Mouse (Mus musculus): ENCODE data around the gene Galnt17. TPM values are rescaled to one million over a fixed set of nuclear protein-coding genes. Genes with fewer than 3 reads are reported as not detected.

Gene Galnt17
- polyA plus RNA-seq, 1 experiment from 2014 or later = 1.1 TPM

DNA sequence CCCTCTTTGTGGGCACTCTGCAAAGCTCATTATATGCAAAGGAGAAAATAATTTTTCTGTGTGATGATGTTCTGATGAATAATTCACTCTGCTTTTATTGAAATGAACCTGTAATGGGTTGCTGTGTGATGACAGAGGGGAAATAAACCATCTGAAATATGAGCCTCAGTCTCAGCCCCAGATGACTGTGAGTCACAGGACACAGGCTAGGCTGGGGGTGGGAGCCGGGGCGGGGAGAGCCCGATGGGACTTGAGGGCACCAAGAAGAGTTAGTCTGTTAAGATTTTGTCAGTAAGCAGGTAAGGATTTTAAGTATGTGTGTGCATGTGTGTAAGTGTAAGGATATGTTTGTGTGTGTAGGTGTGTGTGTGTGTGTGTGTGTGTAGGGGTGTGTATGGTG lies 406.6 kb downstream of the Galnt17 start:
- Histone ChIP-seq H3K27me3 (no peaks in the 10 kb centered on the region), H3K4me2 (no peak overlapping the region), H3K4me1 (no peaks in the 10 kb centered on the region), H3K4me3 (no peak overlapping the region), H3K9me3 (no peaks in the 10 kb centered on the region), H3K27ac (no peak overlapping the region), H3K9ac (no peak overlapping the region), H3K36me3 (no peaks in the 10 kb centered on the region)
- 73% methylated on average over 3 of the region's 3 CpGs for WGBS
- ATAC-seq (ENCODE audit: borderline replicate concordance, extremely low read depth, low FRiP score, low TSS enrichment) = no peak

DNA sequence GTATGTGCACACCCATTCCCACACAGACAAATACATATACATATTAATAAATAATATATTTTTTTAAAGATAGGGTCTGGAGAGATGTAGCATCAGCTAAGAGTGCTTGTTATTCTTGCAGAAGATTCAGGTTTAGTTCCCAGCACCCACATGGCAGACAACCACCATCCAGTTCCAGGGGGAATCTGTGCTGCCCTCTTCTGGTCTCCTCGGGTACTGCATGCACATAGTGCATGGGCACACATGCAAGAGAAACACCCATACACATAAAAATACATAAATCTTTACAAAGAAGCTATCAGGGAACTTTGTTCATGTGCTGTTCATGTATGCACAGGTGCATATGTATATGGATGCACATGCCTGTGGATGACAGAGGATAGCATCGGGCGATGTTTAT lies 412.3 kb downstream of the Galnt17 start:
- Histone ChIP-seq H3K27me3 (no peaks in the 10 kb centered on the region), H3K4me1 (no peaks in the 10 kb centered on the region), H3K36me3 (no peaks in the 10 kb centered on the region), H3K4me3 (no peak overlapping the region), H3K9me3 (no peaks in the 10 kb centered on the region), H3K27ac (no peak overlapping the region), H3K9ac (no peak overlapping the region), H3K4me2 (no peak overlapping the region)
- 96% methylated on average over 3 of the region's 3 CpGs for WGBS
- ATAC-seq (ENCODE audit: borderline replicate concordance, extremely low read depth, low FRiP score, low TSS enrichment) = no peak

DNA sequence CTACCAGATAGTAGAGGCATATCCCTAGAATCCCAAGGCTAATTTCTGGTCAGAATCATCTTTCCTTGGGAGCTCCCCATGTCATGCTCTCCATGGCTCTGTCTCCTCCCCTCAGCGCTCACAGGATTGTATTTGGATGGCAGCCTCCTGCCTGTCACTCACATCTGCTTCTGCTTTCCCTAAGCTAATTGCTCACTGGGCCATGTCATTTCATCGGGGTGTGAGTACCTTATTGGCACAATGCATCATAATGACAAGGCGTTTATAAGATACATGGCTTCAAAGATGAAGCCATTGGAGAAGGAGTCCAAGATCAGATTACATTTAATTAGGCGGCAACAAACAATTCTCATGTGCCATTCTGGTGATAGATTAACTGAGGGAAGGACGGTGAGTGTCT lies 416.6 kb downstream of the Galnt17 start:
- Histone ChIP-seq H3K9ac (no peak overlapping the region), H3K4me2 (no peak overlapping the region), H3K36me3 (no peaks in the 10 kb centered on the region), H3K27me3 (no peaks in the 10 kb centered on the region), H3K4me3 (no peak overlapping the region), H3K27ac (no peak overlapping the region), H3K9me3 (no peaks in the 10 kb centered on the region), H3K4me1 (no peaks in the 10 kb centered on the region)
- ATAC-seq (ENCODE audit: borderline replicate concordance, extremely low read depth, low FRiP score, low TSS enrichment) = peak; percentile 51; the same call in 1 of the 2 replicates
- 33% methylated on average over 5 of the region's 5 CpGs for WGBS

DNA sequence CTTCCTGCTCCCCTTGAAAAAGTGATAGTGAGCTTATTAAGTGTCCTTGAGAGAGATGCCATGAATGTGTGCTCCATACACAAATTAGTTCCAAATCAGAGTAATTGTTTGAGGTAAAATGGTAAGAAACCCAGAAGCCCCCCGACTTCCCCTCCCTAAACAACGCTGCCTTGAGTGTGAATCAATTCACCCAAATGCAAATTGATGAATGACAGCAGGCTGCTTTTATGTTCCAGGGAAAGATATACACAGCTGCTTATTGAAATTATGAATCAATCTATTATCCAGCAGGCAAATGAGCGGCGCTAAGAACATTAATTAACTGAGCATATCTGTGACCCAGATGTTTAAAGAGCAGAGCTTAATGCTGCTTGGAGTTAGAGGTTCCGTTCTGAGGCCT lies 428.0 kb downstream of the Galnt17 start:
- no peak overlapping the region for H3K9ac ChIP-seq
- no peak overlapping the region for H3K4me2 ChIP-seq
- no peaks in the 10 kb centered on the region for H3K27me3 ChIP-seq
- no peaks in the 10 kb centered on the region for H3K9me3 ChIP-seq
- H3K4me3 ChIP-seq = no peak overlapping the region
- H3K4me1 ChIP-seq = no peaks in the 10 kb centered on the region
- 73% methylated on average over 5 of the region's 5 CpGs for WGBS
- no peaks in the 10 kb centered on the region for H3K36me3 ChIP-seq
- H3K27ac ChIP-seq = no peak overlapping the region
- no peak for ATAC-seq (ENCODE audit: borderline replicate concordance, extremely low read depth, low FRiP score, low TSS enrichment)

DNA sequence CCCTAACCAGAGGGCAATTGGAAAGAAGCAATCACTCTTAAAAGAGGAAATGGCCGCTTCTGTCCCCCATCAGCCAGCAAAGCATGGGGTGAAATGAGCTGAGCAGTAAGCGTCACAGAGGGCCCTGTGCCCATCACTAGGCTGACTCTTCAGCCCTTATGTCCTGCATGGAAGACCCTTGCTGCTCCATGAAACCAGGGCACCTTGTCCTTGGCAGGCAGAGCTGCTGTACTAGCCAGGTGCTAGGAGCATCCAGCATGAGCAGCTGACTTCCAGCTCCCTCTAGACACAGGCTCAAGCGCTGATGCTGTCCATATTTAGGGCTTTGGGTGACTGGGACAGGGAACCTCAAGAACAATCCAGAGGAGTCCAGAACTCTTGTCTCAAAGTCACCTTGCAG lies 432.9 kb downstream of the Galnt17 start:
- Histone ChIP-seq H3K9me3 (no peaks in the 10 kb centered on the region), H3K27me3 (no peaks in the 10 kb centered on the region), H3K36me3 (no peaks in the 10 kb centered on the region), H3K4me2 (no peak overlapping the region), H3K27ac (no peak overlapping the region), H3K9ac (no peak overlapping the region), H3K4me1 (no peaks in the 10 kb centered on the region), H3K4me3 (no peak overlapping the region)
- no peak for ATAC-seq (ENCODE audit: borderline replicate concordance, extremely low read depth, low FRiP score, low TSS enrichment)
- WGBS = 87% methylated on average over 3 of the region's 3 CpGs

- H3K4me2 ChIP-seq = no peak overlapping the region
- WGBS = 48% methylated on average over 8 of the region's 8 CpGs
- no peaks in the 10 kb centered on the region for H3K4me1 ChIP-seq
- no peak for ATAC-seq (ENCODE audit: borderline replicate concordance, extremely low read depth, low FRiP score, low TSS enrichment)
- H3K27me3 ChIP-seq = no peaks in the 10 kb centered on the region
- no peaks in the 10 kb centered on the region for H3K9me3 ChIP-seq
- no peaks in the 10 kb centered on the region for H3K36me3 ChIP-seq
- no peak overlapping the region for H3K4me3 ChIP-seq
- H3K27ac ChIP-seq = no peak overlapping the region
- H3K9ac ChIP-seq = no peak overlapping the region
Measured at GRCm38 (mm10) chr5:130871086-130871485, 437.2 kb downstream of the Galnt17 start.

DNA sequence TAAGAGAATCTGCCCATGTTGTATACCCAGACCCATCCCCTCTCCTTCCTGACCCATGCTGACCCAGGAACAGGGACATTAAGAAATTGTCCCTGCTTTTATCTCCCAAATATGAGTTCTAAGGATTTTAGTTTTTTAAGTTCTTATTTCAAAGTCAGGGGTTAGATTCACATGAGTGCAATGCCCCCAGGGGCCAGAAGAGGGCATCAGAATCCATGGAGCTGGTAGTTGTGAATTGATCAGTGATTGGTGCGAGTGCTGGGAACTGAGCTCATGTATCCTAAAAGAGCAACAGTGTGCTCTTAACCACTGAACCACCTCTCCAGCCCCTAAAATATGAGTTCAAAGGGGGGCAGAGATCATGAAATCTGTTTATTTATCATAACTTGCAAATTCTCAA lies 438.4 kb downstream of the Galnt17 start:
- no peak for ATAC-seq (ENCODE audit: borderline replicate concordance, extremely low read depth, low FRiP score, low TSS enrichment)
- no peaks in the 10 kb centered on the region for H3K4me1 ChIP-seq
- H3K9ac ChIP-seq = no peak overlapping the region
- no peak overlapping the region for H3K4me3 ChIP-seq
- no peak overlapping the region for H3K27ac ChIP-seq
- H3K36me3 ChIP-seq = no peaks in the 10 kb centered on the region
- no peak overlapping the region for H3K4me2 ChIP-seq
- 82% methylated on average over 1 of the region's 1 CpGs for WGBS
- H3K9me3 ChIP-seq = no peaks in the 10 kb centered on the region
- no peaks in the 10 kb centered on the region for H3K27me3 ChIP-seq

DNA sequence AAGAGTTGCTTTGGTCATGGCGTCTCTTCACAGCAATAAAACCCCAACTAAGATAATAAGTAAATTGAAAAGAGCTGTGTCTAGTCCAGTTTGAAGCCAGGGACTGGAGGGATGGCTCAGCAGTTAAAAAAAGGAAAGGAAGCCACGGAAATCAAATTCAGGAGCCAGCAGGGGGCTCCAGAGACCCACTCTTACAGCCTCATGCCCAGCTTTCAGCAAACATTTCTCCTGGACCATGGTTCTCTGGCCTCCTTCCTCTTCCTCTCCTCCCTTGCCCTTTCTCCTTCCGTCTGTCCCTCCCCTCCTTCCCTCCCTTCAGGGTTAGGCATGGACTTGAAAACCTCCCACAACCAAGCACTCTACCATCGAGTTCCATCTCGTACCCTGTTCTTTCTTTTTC lies 446.0 kb downstream of the Galnt17 start:
- no peaks in the 10 kb centered on the region for H3K9me3 ChIP-seq
- ATAC-seq (ENCODE audit: borderline replicate concordance, extremely low read depth, low FRiP score, low TSS enrichment) = no peak
- no peaks in the 10 kb centered on the region for H3K27me3 ChIP-seq
- H3K4me2 ChIP-seq = no peak overlapping the region
- H3K4me1 ChIP-seq = no peaks in the 10 kb centered on the region
- H3K36me3 ChIP-seq = no peaks in the 10 kb centered on the region
- no peak overlapping the region for H3K9ac ChIP-seq
- H3K4me3 ChIP-seq = no peak overlapping the region
- 51% methylated on average over 5 of the region's 5 CpGs for WGBS
- no peak overlapping the region for H3K27ac ChIP-seq

DNA sequence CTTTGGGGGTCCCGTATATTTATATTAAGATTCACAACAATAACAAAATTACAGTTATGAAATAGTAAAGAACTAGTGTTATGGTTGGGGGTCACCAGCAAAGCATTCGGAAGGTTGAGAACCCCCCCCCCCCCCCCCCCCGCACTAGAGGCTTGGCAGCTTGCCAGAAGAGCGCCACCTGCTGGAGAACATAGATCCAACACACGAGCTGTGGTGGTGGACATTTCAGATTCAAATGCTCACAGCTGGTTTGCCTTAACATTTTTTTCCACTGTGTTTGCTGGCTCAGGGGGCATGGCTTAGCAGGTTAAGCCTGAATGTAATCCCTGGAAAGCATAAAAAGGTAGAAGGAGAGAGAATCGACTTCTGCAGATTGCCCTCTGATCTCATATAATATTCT lies 448.6 kb downstream of the Galnt17 start:
- Histone ChIP-seq H3K9ac (no peak overlapping the region), H3K27me3 (no peaks in the 10 kb centered on the region), H3K4me1 (no peaks in the 10 kb centered on the region), H3K4me2 (no peak overlapping the region), H3K27ac (no peak overlapping the region), H3K36me3 (no peaks in the 10 kb centered on the region), H3K4me3 (no peak overlapping the region), H3K9me3 (no peaks in the 10 kb centered on the region)
- ATAC-seq (ENCODE audit: borderline replicate concordance, extremely low read depth, low FRiP score, low TSS enrichment) = no peak
- WGBS = 27% methylated on average over 6 of the region's 6 CpGs

GRCm38 (mm10) chr5:130858706-130859105 lies 449.6 kb downstream of the Galnt17 start:
- Histone ChIP-seq H3K4me3 (no peak overlapping the region), H3K4me1 (no peaks in the 10 kb centered on the region), H3K27ac (no peak overlapping the region), H3K4me2 (no peak overlapping the region), H3K9me3 (no peaks in the 10 kb centered on the region), H3K36me3 (no peaks in the 10 kb centered on the region), H3K9ac (no peak overlapping the region), H3K27me3 (peaks cover 7% of the 10 kb centered on the region; the same call in 1 of the 2 replicates)
- 72% methylated on average over 3 of the region's 3 CpGs for WGBS
- no peak for ATAC-seq (ENCODE audit: borderline replicate concordance, extremely low read depth, low FRiP score, low TSS enrichment)

- no peak for ATAC-seq (ENCODE audit: borderline replicate concordance, extremely low read depth, low FRiP score, low TSS enrichment)
- no peak overlapping the region for H3K4me3 ChIP-seq
- 33% methylated on average over 8 of the region's 8 CpGs for WGBS
Measured at GRCm38 (mm10) chr5:130858148-130858547, 450.1 kb downstream of the Galnt17 start.

GRCm38 (mm10) chr5:130854430-130854829 lies 453.9 kb downstream of the Galnt17 start:
- Histone ChIP-seq H3K9me3 (no peaks in the 10 kb centered on the region), H3K36me3 (no peaks in the 10 kb centered on the region), H3K27ac (no peak overlapping the region), H3K27me3 (peaks cover 7% of the 10 kb centered on the region; the same call in 1 of the 2 replicates), H3K4me3 (no peak overlapping the region), H3K4me1 (peaks cover 8% of the 10 kb centered on the region; the same call in 1 of the 2 replicates), H3K4me2 (no peak overlapping the region), H3K9ac (no peak overlapping the region)
- ATAC-seq (ENCODE audit: borderline replicate concordance, extremely low read depth, low FRiP score, low TSS enrichment) = no peak
- WGBS = 76% methylated on average over 7 of the region's 7 CpGs

More at GRCm38 (mm10) chr5:130858148-130858547, 450.1 kb downstream of the Galnt17 start:
- H3K9me3 ChIP-seq = no peaks in the 10 kb centered on the region
- H3K4me1 ChIP-seq = peaks cover under 1% of the 10 kb centered on the region; the same call in 1 of the 2 replicates
- peaks cover 7% of the 10 kb centered on the region; the same call in 1 of the 2 replicates for H3K27me3 ChIP-seq
- no peak overlapping the region for H3K4me2 ChIP-seq
- no peak overlapping the region for H3K9ac ChIP-seq
- H3K36me3 ChIP-seq = no peaks in the 10 kb centered on the region
- H3K27ac ChIP-seq = no peak overlapping the region

DNA sequence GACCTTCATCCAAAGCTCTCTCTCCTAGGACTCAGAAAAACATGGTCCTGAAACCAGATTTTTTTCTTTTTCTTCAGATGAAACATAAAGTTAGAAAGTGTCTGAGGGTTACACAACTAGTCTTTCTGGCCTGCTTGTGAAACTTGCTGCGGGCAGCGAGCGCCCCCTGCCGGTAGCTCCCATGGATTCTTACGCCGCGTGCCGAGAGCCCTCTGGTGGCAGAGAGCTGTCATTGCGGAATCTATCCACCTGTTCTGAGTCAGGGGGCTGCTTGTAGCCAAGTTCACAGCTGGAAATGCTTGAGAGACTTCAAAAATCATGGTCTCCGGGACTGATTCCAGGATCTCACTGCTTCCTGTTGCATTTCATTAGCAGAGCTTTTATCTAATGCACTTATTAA lies 454.9 kb downstream of the Galnt17 start:
- Histone ChIP-seq H3K9me3 (no peaks in the 10 kb centered on the region), H3K36me3 (no peaks in the 10 kb centered on the region), H3K9ac (no peak overlapping the region), H3K27me3 (peaks cover 7% of the 10 kb centered on the region; the same call in 1 of the 2 replicates), H3K4me3 (no peak overlapping the region), H3K27ac (no peak overlapping the region), H3K4me1 (peaks cover 8% of the 10 kb centered on the region; the same call in 1 of the 2 replicates), H3K4me2 (no peak overlapping the region)
- under 1% methylated on average over 10 of the region's 10 CpGs for WGBS
- no peak for ATAC-seq (ENCODE audit: borderline replicate concordance, extremely low read depth, low FRiP score, low TSS enrichment)
